Mouse (Mus musculus): Measurements from ENCODE around the gene Paxip1.

Gene Paxip1

GRCm38 (mm10) chr5:27724460-27724859 lies 67.0 kb downstream of the Paxip1 start:
- CTCF ChIA-PET, result no interaction called here

GRCm38 (mm10) chr5:27719311-27719710 lies 72.2 kb downstream of the Paxip1 start:
- CTCF ChIA-PET, result no interaction called here

GRCm38 (mm10) chr5:27717301-27717700 lies 74.2 kb downstream of the Paxip1 start:
- CTCF ChIA-PET, result interaction anchor here (0.6 kb wide), 1 partner anchor 19 kb away, joined by 3 read pairs; no protein-coding TSS in a partner anchor

- CTCF ChIA-PET, result no interaction called here
These were observed 75.5 kb downstream of the Paxip1 start for GRCm38 (mm10) chr5:27716026-27716425.

- CTCF ChIA-PET, result no interaction called here
These were observed 77.1 kb downstream of the Paxip1 start for GRCm38 (mm10) chr5:27714356-27714755.

GRCm38 (mm10) chr5:27711461-27712192 lies 79.9 kb downstream of the Paxip1 start:
- CTCF ChIA-PET, result no interaction called here

GRCm38 (mm10) chr5:27708209-27708608 lies 83.3 kb downstream of the Paxip1 start:
- CTCF ChIA-PET, result no interaction called here

GRCm38 (mm10) chr5:27707283-27707682 lies 84.2 kb downstream of the Paxip1 start:
- CTCF ChIA-PET, result no interaction called here

GRCm38 (mm10) chr5:27706551-27706950 lies 84.9 kb downstream of the Paxip1 start:
- CTCF ChIA-PET, result no interaction called here

GRCm38 (mm10) chr5:27705020-27705419 lies 86.5 kb downstream of the Paxip1 start:
- CTCF ChIA-PET, result no interaction called here

GRCm38 (mm10) chr5:27702482-27702881 lies 89.0 kb downstream of the Paxip1 start:
- CTCF ChIA-PET, result no interaction called here
